Mouse (Mus musculus) liver, adult 2 months (tissue): ENCODE data around the gene Selenof.

Source experiments
- CTCF ChIP-seq: fragments of 200-500 bp; IDR thresholded peaks from 2 replicates; pipeline ENCODE4 v1.5.1; 2011; ENCODE audit warnings: low read depth, low read length, control low read depth
- POLR2A ChIP-seq: fragments of 200-500 bp; IDR thresholded peaks from 2 replicates; pipeline ENCODE4 v1.6.1; 2011; ENCODE audit warnings: low read length, control low read depth; ENCODE audit not compliant: insufficient read depth; ENCODE audit errors: extremely low read depth

GRCm38 (mm10) chr3:144570816-144571487 is 848 bp downstream of the Selenof start:
- TF ChIP-seq POLR2A (no peak), CTCF (no peak)
